Mouse (Mus musculus) embryo, embryonic 10 days (tissue): ENCODE measurements around the gene Sema3e.

Source experiments
- DNase-seq: peaks from one replicate; pipeline ENCODE4 v3.0.0-alpha.2; 2015; ENCODE audit warnings: low spot score

Gene Sema3e

DNA sequence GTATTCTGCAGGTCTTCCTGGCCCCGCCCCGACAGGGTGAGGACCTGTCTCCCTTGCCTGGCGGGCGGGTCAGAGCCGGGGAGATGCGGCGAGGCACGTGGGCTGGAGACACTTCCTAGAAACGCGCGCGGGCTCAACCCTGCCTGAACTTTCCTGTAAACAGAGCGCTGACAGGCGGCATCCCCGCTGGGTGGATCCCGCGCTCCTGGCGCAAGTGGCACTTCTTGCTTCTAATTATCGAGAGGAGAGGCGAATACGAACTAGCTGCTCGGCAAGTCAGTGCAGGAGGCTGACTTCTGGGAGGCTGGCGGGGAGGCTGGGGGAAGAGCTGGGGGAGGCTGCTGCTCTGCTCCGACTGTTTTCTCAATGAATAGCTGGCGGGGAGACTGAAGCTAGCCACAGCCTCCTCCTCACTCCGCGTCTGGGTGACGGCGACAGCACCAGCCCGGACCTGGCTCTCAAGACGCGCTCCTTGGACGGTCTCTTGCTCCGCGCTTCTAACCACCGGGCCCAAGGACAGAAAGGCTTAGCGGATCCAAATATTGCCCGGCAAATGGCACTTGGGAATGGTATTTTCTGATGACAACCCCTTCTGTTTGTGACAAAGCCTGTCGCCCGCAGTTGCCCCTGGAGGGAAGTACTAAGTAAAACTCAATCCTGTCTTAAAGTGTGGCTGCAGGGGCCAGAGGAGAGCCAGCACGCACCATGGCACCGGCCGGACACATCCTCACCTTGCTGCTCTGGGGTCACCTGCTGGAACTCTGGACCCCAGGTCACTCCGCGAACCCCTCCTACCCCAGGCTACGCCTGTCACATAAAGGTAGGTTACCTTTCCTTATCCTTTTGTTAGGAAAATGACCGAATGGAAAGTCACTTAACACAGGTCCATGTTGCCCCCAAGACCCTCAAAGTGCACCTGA, at the start of gene Sema3e:
Gene Sema3e, plus strand, starts transcription at position 72 of the 920 bp plus-strand sequence.
- DNase-seq = peak; percentile 70

DNA sequence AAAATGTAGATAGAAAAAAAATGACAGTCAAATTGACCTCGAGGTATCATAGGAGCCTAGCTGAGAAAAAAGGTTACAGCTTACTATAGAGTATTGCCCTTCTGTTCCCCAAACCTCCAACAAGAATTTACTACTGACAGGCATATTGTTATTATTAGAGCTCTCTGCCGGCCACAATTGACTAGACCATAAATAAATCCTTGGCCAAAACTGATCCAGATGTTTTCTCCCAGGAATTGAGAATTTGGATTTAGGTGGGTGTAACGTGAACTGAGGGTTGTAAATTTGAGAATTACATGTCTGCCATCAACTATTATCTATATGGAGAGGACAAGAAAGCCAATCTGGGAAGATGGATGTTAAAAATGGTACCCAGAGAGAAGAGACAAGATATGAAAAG, 47.5 kb upstream of the Sema3e start:
- DNase-seq = no peak

DNA sequence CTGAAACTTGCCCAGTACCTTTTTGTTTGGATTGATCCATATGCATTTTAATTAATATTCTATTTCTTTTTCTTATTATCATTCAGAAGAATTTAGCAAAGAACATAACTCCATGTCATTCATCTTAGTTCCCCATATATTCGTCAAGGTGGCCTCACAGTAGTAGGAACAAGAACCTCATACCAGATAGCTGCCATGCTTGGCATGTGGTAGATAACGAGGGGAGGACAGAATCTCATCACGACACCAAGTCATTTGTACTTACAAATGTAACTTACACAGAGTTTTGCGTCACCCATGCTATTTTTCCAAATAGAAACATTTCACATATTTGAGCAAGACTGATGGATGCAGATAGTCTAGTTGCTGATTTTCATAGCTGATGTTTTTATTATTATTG, 45.9 kb upstream of the Sema3e start:
- no peak for DNase-seq

DNA sequence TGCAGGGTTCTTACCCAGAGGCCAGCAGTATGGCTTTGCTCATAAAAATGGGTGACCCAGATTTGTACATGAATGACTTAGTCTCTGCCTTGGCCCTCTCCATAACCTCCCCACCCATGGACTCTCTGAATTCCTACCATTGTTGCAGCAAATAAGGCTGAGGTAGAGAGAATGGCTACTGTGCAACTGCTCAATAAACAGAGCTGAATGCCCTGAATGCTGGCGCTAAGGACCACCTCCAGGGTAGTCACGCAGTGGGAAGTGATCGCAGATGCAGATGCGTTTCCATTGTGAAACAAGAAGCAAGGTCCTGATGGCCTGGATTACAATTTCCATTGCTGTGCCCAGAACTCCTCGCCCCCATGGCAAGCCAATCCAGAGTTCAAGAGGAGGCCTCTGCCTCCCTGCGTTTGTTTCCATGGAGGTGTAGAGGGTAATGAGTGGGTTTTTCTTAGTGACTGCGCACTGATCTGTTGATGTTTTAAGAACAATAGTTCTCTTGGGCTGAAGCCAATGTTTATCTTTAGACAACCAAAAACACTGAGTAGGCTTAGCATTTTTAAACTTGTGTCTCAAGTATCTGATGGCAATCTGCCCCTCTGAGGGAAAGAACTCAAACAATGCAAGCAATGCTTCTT, 42.5 kb upstream of the Sema3e start:
- peak; percentile 7 for DNase-seq

DNA sequence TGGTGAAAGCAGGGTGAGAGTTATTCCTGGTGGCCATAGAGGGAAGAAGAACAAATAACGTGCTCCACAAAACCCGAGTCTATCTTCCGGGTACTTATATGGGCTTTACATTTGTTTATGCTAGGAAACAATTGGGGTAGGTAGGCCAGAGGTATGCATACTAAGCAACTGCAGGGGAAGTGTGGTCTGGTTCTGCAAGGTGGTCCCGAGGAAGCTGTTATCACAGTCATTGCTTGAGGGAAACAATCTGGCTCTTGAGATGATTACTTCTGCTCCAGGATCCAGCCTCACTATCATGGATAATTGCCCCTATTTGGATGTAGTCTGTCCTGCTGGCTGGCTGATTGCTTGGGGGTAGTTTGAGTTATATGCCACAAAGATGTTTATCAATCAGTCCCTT, 41.5 kb upstream of the Sema3e start:
- no peak for DNase-seq

DNA sequence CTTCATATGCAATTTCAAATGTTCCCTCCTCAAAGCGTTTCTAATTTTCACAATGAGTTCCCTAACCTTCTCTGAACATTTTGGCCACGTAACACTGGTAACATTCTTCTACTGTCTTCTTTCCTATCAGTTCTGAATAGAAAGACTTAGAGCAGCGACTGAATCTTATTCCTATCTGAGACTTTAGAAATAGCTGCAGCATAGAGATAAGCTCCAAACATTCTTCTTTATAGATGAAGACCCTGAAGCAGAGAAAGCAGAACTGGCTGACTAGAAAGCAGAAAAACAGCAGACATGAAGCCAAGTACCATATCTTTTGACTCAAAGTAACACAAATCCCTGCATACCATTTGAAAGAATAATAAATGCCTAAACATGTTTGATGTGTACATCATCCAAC, 39.4 kb upstream of the Sema3e start:
- no peak for DNase-seq

DNA sequence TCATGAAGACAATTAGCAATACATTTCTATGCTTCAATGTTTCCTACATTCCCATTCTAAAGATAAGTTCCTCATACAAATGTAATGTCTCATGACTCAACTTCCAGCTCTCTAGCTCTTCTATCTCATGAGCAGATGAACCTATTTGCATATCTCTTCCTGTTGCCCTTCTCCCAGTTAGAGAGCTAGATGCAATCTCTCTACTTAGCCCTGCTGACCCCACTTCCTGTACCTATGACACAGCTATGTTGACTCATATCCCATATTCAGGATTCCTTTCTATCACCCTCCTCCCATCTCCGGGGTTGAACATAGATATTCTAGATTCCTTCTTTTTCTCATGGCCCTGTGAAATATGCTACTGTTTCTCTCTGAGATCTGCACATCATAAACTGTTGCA, 38.0 kb upstream of the Sema3e start:
- no peak for DNase-seq

DNA sequence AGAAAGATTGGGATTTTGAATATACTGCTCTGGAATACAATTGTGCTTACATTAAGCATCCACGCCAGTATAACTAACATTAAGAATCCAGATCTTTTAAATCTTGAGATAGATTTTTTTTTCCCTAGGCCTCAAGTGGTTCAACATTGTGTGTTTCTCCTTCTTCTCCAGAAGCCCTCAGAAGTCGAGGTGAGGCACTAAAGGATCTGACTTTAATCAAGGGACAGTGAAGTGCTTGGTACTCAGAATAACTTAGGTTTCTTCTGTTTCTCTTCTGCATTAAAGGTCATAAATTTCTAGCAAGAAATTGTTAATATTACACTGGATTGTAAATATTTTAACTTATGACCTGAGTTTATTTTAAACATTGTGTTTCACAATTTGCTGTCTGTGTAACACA, 37.1 kb upstream of the Sema3e start:
- no peak for DNase-seq

DNA sequence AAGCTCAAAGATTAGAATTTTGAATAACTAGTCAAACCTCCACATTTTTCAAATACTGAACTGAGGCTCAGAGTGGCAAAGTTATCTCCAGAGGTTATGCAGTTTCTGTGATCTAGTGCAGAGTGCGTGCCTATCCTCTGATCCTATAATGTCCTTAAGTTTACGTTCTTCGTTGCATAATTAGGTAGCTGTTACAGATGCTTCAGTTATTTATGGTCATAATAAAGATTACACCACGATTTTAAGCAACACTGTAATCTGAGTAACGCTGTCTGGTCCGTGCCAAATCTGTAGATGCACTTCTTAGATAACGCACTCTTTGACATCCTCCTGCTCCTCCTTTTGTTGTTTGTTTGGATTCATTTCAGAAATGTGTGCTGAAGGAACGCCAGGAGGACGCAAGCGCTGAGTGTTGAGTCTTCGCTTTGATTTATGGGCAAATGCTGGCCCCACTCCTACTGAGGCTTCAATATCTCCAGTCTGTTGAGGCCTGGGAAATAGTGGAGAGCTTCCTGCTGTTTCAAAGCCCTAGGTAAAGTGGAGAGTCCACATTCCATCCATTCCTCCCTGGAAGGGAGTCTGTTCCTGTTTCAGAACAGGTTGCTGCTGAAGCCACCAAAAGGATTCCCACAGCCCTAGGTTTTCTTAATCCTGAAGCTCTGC, 32.2 kb upstream of the Sema3e start:
- DNase-seq = peak; percentile 28

DNA sequence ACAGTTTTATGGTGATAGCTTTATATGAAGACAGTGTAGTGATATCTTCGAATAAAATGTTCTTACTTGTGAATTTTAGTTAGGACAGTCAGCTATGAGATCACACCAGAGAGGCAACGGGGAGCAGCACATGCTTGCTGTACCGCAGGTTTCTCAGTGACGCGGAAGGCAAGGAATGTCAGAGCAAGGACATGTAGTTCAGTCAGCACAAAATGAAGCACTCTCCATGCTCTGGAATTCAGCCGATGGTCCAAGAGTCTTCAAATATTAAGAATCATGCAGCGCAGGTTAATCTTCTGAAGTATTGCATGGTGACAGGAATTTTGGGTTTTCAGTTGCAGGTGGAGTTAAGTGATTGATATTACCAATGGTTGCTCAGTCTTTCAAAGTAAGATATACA, 3.3 kb downstream of the Sema3e start:
- no peak for DNase-seq

DNA sequence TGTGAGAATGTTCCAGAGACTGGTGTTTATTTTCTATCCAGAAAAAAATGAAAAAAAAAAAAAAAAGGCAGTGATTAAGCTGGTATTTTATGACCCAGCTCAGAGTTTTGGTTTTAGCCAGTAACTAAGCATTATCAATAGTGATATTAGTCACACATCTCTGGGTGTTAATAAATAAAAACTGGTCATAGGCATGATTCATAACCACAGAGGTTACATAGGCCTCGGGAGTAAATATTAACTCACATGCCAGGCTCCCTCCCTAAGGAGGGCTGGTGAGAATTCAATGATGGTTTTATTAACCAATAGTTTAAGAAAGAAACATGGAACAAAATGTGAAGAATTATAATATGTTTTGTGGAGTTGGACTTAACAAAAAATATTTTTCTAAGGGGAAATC, 5.7 kb downstream of the Sema3e start:
- DNase-seq = no peak

DNA sequence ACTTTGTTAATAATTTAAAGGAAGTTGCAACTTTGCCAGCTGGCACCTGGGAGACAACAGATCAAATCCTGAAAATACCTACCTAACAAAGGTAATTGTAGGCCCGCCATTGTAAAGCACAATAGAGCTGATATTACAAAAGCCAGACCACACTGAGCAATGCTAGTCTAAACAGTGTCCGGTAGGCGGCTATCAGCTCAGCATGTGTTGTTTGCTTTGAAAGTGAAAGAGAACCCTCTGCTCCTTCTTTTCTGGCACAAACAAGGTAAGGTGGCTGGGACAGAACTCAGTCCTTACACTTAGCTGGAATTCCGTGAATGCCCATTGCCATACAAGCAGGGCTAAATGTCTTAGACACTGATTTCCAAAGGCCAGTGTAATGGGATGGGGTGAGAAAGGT, 7.0 kb downstream of the Sema3e start:
- peak; percentile 9 for DNase-seq

DNA sequence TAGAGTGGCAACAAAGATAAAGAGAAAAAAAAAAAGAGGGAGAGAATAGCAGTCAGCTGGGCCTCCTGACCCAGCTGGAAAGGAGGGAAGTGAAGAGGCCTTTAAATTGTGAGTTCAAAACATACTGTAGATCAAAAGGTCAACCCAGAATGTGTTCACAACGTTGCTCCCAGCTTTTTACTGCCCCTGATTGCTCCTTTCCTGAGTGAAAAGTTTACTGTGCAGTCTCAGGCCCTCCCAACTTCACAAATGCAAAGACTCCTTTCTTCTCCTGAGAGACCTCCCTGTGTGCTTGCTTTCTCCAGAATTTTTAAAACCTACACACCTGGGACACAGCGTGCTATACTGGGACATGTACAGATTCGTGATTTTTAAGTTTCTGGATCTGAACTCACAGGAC, 8.2 kb downstream of the Sema3e start:
- DNase-seq = no peak

DNA sequence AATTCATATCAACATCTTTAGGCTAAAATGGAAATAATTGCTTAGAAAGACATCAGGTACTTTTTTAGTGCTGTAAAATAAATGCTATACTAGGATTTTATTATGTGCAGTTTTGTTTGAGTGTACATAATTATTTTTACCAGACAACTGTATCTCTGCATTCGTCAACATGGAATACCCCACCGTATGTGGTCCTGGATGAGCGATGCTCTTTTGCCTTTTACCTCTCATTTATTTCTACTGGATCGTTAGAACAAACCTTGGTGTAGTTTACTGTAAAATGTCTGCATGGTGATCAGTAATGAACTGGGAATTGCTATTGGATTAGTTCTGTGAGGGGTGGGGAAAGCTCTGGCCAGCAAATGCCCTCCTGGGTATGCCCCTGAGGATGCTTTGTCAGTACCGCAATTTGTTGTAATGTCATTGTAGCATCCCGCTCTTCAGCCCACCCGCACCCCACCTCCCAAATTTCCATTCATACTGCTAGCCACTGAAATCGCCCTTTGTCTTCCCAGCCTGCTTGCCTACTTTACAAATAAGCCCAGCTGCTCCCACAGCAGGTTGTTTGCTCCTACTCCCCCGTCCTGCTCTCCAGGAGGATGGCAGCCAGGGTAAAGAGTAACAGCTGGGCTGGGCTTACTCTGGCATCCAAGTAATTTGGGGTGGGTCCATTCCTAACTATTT, 13.9 kb downstream of the Sema3e start:
- peak; percentile 57 for DNase-seq

DNA sequence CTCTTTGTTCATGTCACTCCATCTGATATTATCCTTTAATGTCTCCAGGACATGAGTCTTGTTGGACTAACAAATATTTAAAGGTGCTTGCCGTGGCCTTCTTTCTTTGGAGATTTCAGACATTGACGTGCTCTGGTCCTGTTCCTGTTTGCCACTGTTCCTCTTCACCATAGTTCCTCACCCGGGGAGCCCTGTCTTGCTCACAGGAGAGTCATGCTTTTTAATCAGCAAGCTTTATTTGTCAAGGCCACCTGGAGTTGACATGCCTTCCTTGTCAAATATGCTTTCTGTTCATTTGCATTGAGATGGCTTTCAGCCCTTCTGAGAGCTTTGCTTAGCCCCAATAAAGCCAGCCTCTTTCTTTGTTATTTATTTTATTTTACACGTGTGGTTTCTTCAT, 15.1 kb downstream of the Sema3e start:
- DNase-seq = no peak

DNA sequence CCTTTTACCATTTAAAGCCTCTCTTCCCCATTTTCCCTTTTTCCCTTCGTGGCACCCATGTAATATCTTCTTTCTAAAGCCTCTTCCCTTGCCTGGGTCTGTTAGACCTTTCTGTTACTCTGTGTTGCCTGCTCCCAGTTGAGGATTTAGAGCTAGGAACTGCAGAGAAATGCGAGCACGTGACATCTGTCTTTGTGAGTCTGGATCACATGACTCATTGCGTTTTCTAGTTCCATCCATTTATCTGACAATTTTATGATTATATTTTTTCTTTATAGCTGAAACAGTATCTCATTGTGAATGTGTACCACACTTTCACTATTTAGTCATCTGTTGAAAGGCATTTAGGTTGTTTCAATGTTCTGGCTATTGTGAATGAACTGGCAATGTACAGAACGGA, 18.0 kb downstream of the Sema3e start:
- no peak for DNase-seq

DNA sequence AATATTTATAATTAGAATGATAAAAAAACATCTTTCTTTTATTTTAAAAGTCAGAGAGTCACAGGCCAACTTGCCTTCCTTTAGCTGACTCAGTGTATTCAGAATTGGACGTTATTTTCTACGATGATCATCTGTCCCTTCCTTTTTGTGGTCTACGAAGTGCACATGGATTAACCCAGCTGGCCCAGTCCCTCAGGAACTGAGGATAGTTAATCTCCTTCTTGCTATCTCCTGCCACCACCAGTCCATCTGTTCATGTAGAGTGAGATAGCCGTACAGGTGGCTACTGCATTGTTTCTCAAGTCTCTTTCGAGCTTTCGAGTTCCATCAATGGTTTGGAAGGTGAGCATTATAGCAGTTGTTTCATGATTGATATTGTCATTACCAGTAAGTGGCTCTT, 18.9 kb downstream of the Sema3e start:
- no peak for DNase-seq

DNA sequence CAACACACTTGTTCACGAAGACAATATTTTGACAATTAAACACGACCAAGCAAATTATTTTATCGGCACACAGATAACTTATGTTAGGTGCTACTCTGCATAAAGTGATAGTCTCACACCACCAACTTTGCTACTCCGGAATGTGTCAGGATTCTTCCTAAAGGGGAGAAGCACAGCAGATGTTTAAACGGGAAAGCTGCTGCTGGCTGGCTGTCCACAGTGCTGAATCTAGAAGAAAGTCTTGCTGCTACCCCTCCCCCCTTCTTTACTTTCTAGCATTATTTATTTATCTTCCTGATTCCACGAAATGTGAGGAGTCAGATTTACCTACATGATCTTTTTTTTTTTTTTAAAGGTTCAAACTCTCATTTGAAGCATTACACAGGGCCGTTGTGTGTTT, 23.6 kb downstream of the Sema3e start:
- DNase-seq = peak; percentile 35

DNA sequence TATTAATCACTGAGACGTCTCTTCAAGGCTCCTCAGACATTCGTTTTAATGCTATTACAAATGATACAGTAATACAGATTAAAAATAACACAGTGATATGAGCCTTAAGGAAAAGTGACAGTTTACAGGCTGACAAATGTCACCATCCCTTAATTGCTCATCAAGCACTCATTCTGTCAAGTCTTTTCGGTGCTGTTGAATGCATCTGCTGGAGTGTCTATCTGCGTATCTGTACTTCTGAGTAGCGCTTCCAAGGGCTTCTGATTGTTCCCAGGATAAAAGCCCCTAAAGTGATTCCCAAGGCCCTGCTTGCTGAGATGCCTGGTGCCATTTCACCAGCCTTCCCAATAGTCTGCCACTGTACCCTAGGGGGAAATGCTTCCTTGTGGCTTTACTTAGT, 29.4 kb downstream of the Sema3e start:
- DNase-seq = no peak

DNA sequence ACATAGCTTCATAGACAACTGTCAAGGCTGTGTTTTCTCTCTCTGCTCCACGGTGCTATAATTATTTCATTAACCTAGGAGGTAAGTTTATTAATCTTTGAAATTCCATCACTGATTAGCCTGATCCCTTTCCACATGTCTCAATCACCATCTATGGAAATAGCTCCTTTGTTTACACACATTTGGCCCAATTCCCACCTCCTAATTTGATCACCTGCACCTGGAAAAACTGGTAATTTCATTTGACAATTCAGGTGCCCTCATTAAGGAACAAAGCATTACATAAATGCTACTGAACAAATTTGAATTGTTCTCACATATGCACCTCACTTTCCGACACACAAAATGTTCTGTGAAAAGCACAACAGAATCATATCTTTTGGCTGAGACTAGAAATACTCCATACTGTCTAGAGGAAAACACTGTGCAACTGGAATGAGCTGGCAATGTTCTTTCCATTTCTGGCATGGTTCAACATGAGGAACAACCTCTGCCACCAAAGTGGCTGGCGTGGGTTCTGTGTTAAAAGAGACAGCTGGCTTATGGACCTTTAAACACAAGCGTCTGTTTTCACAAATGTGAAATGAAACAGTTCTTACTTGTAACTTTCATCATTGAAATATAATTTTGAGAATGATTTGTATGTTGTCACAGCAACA, 34.9 kb downstream of the Sema3e start:
- DNase-seq = no peak

DNA sequence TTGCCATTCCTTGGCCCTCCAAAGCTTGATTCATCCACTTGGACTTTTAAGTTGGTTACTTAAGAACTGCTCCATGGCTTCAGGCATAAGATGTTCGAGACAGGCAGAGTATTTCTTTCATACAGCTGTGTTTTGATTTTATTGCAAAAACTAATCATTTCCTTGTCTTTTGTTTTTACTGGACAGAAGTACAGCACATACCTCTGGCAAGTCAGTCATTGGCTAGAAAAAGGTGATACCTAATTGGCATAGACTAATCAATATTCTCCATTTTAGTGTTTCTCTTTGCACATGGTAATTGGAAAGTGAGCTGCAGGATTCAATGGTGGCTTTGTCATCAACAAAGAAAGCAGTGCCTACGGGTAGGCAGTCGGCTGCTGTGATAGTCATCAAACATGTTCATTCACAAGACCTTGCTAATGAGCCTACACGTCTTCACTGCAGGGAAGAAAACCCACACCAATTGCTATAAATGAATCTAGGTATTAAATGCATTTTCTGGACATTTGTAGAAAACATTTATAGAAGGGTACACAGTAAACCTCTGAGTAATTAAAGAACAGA, 37.9 kb downstream of the Sema3e start:
- no peak for DNase-seq

DNA sequence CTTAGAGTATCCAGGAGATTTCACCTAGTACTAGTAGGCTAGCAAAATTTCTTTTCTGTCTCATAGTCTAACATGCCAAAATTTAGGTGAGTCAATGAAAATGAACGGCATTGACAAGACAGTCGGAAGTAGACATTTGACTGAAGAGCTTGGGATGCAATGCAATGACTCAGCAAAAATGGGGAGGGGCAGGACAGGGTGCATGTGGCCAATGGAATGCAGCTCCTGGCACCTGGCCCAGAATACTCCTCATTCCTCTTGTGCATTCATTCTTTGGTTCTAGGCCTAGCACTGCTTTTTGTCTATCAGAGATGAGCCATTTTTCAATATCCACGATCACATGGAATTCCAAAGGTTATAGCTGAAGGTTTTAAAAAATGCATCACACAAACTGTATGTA, 48.1 kb downstream of the Sema3e start:
- no peak for DNase-seq
